Mouse (Mus musculus): Measurements from ENCODE around the gene Myh7b.

- TF ChIP-seq CTCF (IDR thresholded peaks at IDR 0.05): no peak
- no peak for TF ChIP-seq EP300 (IDR thresholded peaks at IDR 0.05)
Observed at GRCm38 (mm10) chr2:155585082-155585481, 25.9 kb upstream of the Myh7b start.

Measured in lung, postnatal 0 days (tissue).